Mouse (Mus musculus) neural tube, embryonic 10.5 days (tissue): ENCODE results near the gene Vmn2r37.
"Not testable (repeated sequence)": the region's sequence is repeated elsewhere in the genome, so short reads cannot be mapped to it uniquely, and the experiment has no call there.

Source experiments
- DNase-seq: peaks from one replicate; pipeline ENCODE4 v3.0.0-alpha.2; 2017; ENCODE audit warnings: low spot score; ENCODE audit errors: extremely low spot score

Gene Vmn2r37

GRCm38 (mm10) chr7:9223553-9223952 lies at the start of gene Vmn2r37:
Gene Vmn2r37, minus strand, starts transcription at chr7:9223653.
- DNase-seq, result not testable (repeated sequence)
